Mouse (Mus musculus): ENCODE data around the gene Ormdl3. TPM values are rescaled to one million over a fixed set of nuclear protein-coding genes. Genes with fewer than 3 reads are reported as not detected.
A peak's percentile ranks its signal among the peaks of the same experiment; 100 is the strongest.
"Not testable (repeated sequence)": the region's sequence is repeated elsewhere in the genome, so short reads cannot be mapped to it uniquely, and the experiment has no call there.

The Ormdl3 gene
- total and polyA plus RNA-seq, 3 experiments: 52.7 to 93.7 TPM; not detected in 1

GRCm38 (mm10) chr11:98606763-98607162 lies 19.6 kb upstream of the Ormdl3 start:
- Histone ChIP-seq H3K4me3 (ENCODE audit: control insufficient read depth in 1 of 2, insufficient read depth in 1 of 2, low read depth in 2 of 2, low read length in 2 of 2) (no peak overlapping the region), H3K4me1 (ENCODE audit: control insufficient read depth in 1 of 2, insufficient read depth in 2 of 2, low read length in 2 of 2) (peaks cover 2 to 5% of the 10 kb centered on the region in 2 experiments; a peak in 2 of 4 replicates), H3K36me3 (ENCODE audit: control insufficient read depth in 1 of 2, insufficient read depth in 2 of 2, low read length in 2 of 2) (0 out of 4 replicates have a peak, but pooled peaks cover 0 to 2% of the 10 kb centered on the region in 2 experiments), H3K79me2 (ENCODE audit: control insufficient read depth, insufficient read depth, low read length, poor library complexity) (no peaks in the 10 kb centered on the region), H3K9me3 (replicated peaks; ENCODE audit: insufficient read depth, low read length) (no peaks in the 10 kb centered on the region), H3K27me3 (ENCODE audit: control insufficient read depth in 1 of 2, insufficient read depth in 2 of 2, low read length in 2 of 2) (peaks cover 15 to 23% of the 10 kb centered on the region in 2 experiments), H3K9ac (ENCODE audit: control insufficient read depth, low read depth, low read length, poor library complexity, severe bottlenecking) (no peak overlapping the region), H3K27ac (ENCODE audit: control insufficient read depth, low read depth, low read length) (no peak overlapping the region)
- peak; percentile 87 for DNase-seq (ENCODE audit: low read depth, low spot score)
- TF ChIP-seq SIN3A (IDR thresholded peaks at IDR 0.05; ENCODE audit: low read length) (peak; percentile 46; the same call in 1 of the 2 replicates), MYC (IDR thresholded peaks at IDR 0.05; ENCODE audit: low read depth, low read length) (0 out of 2 replicates have a peak, but pooled peaks have one; percentile 36), SMC3 (IDR thresholded peaks at IDR 0.05; ENCODE audit: low read depth, low read length) (peak; percentile 96), MAZ (IDR thresholded peaks at IDR 0.05; ENCODE audit: low read depth, low read length) (0 out of 2 replicates have a peak, but pooled peaks have one; percentile 37), ZC3H11A (IDR thresholded peaks at IDR 0.05; ENCODE audit: low read depth, low read length) (peak; percentile 88), EP300 (IDR thresholded peaks at IDR 0.05; ENCODE audit: low read depth in 1 of 2, low read length in 2 of 2) (no peak), USF2 (IDR thresholded peaks at IDR 0.05; ENCODE audit: borderline replicate concordance in 1 of 2, insufficient read depth in 1 of 2, low read depth in 1 of 2, low read length in 2 of 2) (no peak), HCFC1 (IDR thresholded peaks at IDR 0.05; ENCODE audit: low read depth, low read length) (0 out of 2 replicates have a peak, but pooled peaks have one; percentile 18), CTCF (IDR thresholded peaks at IDR 0.05 in 2 of 3, conservative IDR thresholded peaks at IDR 0.05 in 1 of 3; ENCODE audit: control insufficient read depth in 1 of 3, insufficient read depth in 1 of 3, low read depth in 2 of 3, low read length in 3 of 3, poor library complexity in 1 of 3, severe bottlenecking in 1 of 3) (peak; percentile 60 to 92 (median 88)), USF1 (IDR thresholded peaks at IDR 0.05; ENCODE audit: low read depth, low read length) (no peak), ELF1 (IDR thresholded peaks at IDR 0.05; ENCODE audit: low read depth, low read length) (peak; percentile 25; the same call in 1 of the 2 replicates), RAD21 (IDR thresholded peaks at IDR 0.05; ENCODE audit: low read depth, low read length) (peak; percentile 83)

GRCm38 (mm10) chr11:98604911-98605310 lies 17.7 kb upstream of the Ormdl3 start:
- not testable (repeated sequence) for H3K4me1 ChIP-seq (ENCODE audit: control insufficient read depth in 1 of 2, insufficient read depth in 2 of 2, low read length in 2 of 2); H3K79me2 ChIP-seq (ENCODE audit: control insufficient read depth, insufficient read depth, low read length, poor library complexity); H3K9ac ChIP-seq (ENCODE audit: control insufficient read depth, low read depth, low read length, poor library complexity, severe bottlenecking); DNase-seq (ENCODE audit: low read depth, low spot score); H3K4me3 ChIP-seq (ENCODE audit: control insufficient read depth in 1 of 2, insufficient read depth in 1 of 2, low read depth in 2 of 2, low read length in 2 of 2); H3K9me3 ChIP-seq (replicated peaks; ENCODE audit: insufficient read depth, low read length); H3K27ac ChIP-seq (ENCODE audit: control insufficient read depth, low read depth, low read length); H3K36me3 ChIP-seq (ENCODE audit: control insufficient read depth in 1 of 2, insufficient read depth in 2 of 2, low read length in 2 of 2)
- H3K27me3 ChIP-seq (ENCODE audit: control insufficient read depth in 1 of 2, insufficient read depth in 2 of 2, low read length in 2 of 2): peaks cover 12 to 22% of the 10 kb centered on the region in 2 experiments

- H3K79me2 ChIP-seq (ENCODE audit: control insufficient read depth, insufficient read depth, low read length, poor library complexity): no peaks in the 10 kb centered on the region
- H3K27ac ChIP-seq (ENCODE audit: control insufficient read depth, low read depth, low read length): no peak overlapping the region
- no peaks in the 10 kb centered on the region for H3K9me3 ChIP-seq (replicated peaks; ENCODE audit: insufficient read depth, low read length)
- H3K4me1 ChIP-seq (ENCODE audit: control insufficient read depth in 1 of 2, insufficient read depth in 2 of 2, low read length in 2 of 2): peaks cover 2 to 5% of the 10 kb centered on the region in 2 experiments; a peak in 2 of 4 replicates
- 0 out of 4 replicates have a peak, but pooled peaks cover 0 to 2% of the 10 kb centered on the region in 2 experiments for H3K36me3 ChIP-seq (ENCODE audit: control insufficient read depth in 1 of 2, insufficient read depth in 2 of 2, low read length in 2 of 2)
- TF ChIP-seq ZC3H11A (IDR thresholded peaks at IDR 0.05; ENCODE audit: low read depth, low read length) (peak; percentile 53), CTCF (IDR thresholded peaks at IDR 0.05 in 2 of 3, conservative IDR thresholded peaks at IDR 0.05 in 1 of 3; ENCODE audit: control insufficient read depth in 1 of 3, insufficient read depth in 1 of 3, low read depth in 2 of 3, low read length in 3 of 3, poor library complexity in 1 of 3, severe bottlenecking in 1 of 3) (peak; percentile 28 to 79 (median 34)), E2F4 (IDR thresholded peaks at IDR 0.05; ENCODE audit: borderline replicate concordance, low read depth, low read length) (no peak), USF1 (IDR thresholded peaks at IDR 0.05; ENCODE audit: low read depth, low read length) (0 out of 2 replicates have a peak, but pooled peaks have one; percentile 20), MYB (IDR thresholded peaks at IDR 0.05; ENCODE audit: low read depth, low read length) (no peak), SMC3 (IDR thresholded peaks at IDR 0.05; ENCODE audit: low read depth, low read length) (peak; percentile 79), RAD21 (IDR thresholded peaks at IDR 0.05; ENCODE audit: low read depth, low read length) (peak; percentile 61), KAT2A (conservative IDR thresholded peaks at IDR 0.05; ENCODE audit: low read depth, low read length) (no peak)
- no peak overlapping the region for H3K9ac ChIP-seq (ENCODE audit: control insufficient read depth, low read depth, low read length, poor library complexity, severe bottlenecking)
- H3K27me3 ChIP-seq (ENCODE audit: control insufficient read depth in 1 of 2, insufficient read depth in 2 of 2, low read length in 2 of 2): peaks cover 13 to 16% of the 10 kb centered on the region in 2 experiments
- DNase-seq (ENCODE audit: low read depth, low spot score): peak; percentile 60
- no peak overlapping the region for H3K4me3 ChIP-seq (ENCODE audit: control insufficient read depth in 1 of 2, insufficient read depth in 1 of 2, low read depth in 2 of 2, low read length in 2 of 2)
Measured at GRCm38 (mm10) chr11:98603953-98604352, 16.8 kb upstream of the Ormdl3 start.

All from MEL (cell line).